Mouse (Mus musculus) embryonic fibroblast, embryonic 13.5 days (primary cell): ENCODE results near the gene Chst12.

Experiments used
- CTCF ChIP-seq: IDR thresholded peaks from 2 replicates; pipeline ENCODE4 v1.5.1; 2011; ENCODE audit warnings: mild to moderate bottlenecking, control low read depth, low read length, moderate library complexity, borderline replicate concordance; ENCODE audit not compliant: insufficient read depth
- POLR2A ChIP-seq: IDR thresholded peaks from 2 replicates; pipeline ENCODE4 v1.6.1; 2011; ENCODE audit warnings: low read depth, mild to moderate bottlenecking, control low read depth, low read length, moderate library complexity

DNA sequence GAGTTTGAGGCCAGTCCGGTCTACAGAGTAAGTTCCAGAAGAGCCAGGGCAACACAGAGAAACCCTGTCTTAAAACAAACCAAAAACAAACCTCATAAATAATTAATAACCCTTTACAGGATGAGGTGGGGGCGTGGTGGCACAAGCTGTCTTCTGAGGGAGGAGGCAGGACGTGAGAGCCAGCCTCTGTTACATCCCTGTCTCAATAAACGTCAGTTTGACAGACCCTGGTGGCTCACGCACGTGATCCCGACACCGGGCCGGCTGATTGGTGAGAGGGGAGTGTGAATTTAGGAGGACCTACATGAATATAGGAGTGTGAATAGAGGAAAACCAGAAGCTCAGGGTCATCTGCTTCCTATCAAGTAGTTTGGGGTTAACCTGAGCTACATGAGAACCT, 3.9 kb downstream of the Chst12 start:
- TF ChIP-seq CTCF (no peak), POLR2A (no peak)
